Mouse (Mus musculus) embryonic stem cell, embryonic (primary cell): ENCODE data around the gene Cideb.

Source experiments
- CTCF ChIA-PET, 4 experiments: fragments of 300-600 bp in 2 of 4; fragments of 350-600 bp in 2 of 4; sonication (Branson Sonifier 250); formaldehyde crosslinking; loops; one replicate each; lab custom pipeline; 2022; ENCODE audit warnings: inconsistent platforms in 2 of 4; lab: Charles Lee
- POLR2A ChIA-PET, 4 experiments: fragments of 300-600 bp in 2 of 4; fragments of 350-600 bp in 2 of 4; sonication (Branson Sonifier 250); formaldehyde crosslinking; loops; one replicate each; lab custom pipeline; 2022; ENCODE audit warnings: antibody characterized with exemption in 4 of 4, inconsistent platforms in 1 of 4; lab: Charles Lee

Gene Cideb

DNA sequence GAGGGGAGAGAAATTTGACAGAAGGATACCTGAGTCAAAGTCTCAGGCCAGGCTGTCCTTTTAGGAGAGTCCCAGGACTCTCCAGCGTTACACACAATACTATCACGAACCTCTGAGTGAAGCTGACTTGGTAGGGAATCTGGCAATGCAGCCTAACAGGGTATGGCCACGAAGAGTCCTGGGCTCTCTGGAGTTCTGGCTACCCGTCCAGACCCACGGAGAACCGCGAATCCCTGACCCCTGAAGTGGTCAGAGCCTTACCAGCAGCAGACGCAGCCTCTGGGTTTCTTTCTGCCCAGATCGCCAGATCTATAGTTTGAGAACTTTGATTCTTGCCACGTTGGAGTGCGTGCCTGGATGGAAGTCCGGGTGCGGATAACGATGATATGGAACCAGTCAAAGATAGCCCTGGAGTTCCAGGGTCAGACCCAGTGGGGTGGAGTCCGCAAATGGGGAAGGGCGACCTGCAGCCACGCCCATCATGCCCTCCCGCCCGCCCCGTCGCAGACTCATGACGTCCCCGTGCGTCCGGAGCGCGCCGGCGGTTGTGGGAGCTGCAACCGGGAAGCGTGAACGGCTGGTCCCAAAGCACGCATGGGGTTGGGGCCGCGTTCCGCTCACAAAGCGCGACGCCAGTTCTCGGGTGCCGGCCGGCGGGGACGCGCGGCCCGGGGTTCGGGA lies 12.9 kb downstream of the Cideb start, which contains the start of the genes Dhrs1 and Nop9:
TSS of gene Dhrs1 (minus strand) at position 511 of the 681 bp plus-strand sequence.
TSS of gene Nop9 (plus strand) at position 514 of the 681 bp plus-strand sequence.
- ChIA-PET CTCF (interaction anchor here in 3 of 4 experiments (0.5 to 3.2 kb wide), 18 partner anchors 12 to 1218 kb away, joined by 3 to 45 read pairs (median 4); partner anchors contain the start of genes Tinf2 (in 2 of the 3), A730061H03Rik (in 1 of the 3), Ltb4r2 (in 1 of the 3) and Psme2 (in 1 of the 3)), POLR2A (interaction anchor here in 3 of 4 experiments (0.6 to 4.4 kb wide), 24 partner anchors 9 to 234 kb away, joined by 3 to 34 read pairs (median 4); partner anchors contain the start of genes Tinf2 (in 3 of the 3), Gmpr2 (in 2 of the 3), Mdp1 (in 2 of the 3) and Nedd8 (in 2 of the 3))

DNA sequence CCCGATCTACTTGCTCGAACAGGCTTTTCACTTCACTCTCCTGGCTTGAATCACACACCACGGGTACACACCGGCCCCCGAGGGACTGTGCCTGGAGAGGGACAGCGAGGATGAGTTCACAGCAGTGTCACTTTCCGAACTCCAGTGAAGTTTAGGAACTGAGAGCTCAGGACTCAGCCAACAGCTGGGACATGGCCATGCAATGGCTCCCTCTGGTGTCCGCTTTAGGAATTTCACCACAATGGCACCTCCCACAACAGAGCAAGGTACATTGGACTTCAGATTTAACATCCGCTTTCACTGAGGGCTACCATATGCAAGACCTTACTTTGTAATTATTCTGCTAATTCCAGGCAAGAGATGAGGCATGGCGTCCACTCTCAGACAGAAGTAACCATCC lies 14.5 kb downstream of the Cideb start:
- CTCF ChIA-PET: interaction anchor here (0.6 to 3.2 kb wide), 55 partner anchors 9 to 703 kb away, joined by 3 to 45 read pairs (median 4); partner anchors contain the start of genes Tinf2 (in 4 of the 4), Gmpr2 (in 2 of the 4), Mdp1 (in 2 of the 4) and Nedd8 (in 2 of the 4)
- POLR2A ChIA-PET: interaction anchor here (0.6 to 4.4 kb wide), 28 partner anchors 8 to 184 kb away, joined by 3 to 34 read pairs (median 4); partner anchors contain the start of genes Tinf2 (in 4 of the 4), Gmpr2 (in 2 of the 4), Nedd8 (in 2 of the 4) and Psme2 (in 2 of the 4)

DNA sequence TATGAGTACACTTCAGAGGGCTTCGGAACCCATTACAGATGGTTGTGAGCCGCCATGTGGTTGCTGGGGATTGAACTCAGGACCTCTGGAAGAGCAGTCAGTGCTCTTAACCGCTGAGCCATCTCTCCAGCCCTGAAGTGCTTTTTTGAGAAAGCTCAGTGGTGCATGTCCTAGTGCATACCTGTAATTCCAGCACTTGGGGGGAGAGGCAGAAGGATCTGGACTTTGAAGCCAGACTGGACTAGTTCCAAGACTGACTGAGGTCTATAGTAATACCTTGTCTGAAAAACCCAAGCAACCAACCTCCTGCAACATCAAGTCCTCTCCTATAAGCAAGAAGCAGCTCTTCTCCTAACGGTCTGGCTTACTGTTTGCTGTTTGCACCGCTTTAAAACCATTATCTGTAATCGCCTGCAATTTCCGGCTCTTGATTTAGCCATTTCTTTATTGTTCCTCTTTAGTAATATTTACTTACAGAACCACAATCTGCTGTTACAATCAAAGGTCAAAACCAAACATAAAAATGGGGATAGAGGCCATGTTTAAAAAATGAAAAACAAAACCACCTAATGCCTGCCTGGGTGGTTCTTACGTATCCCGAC lies 21.1 kb downstream of the Cideb start:
- CTCF ChIA-PET: interaction anchor here in 2 of 4 experiments (0.7 to 1.2 kb wide), 2 partner anchors 15 to 128 kb away, joined by 3 read pairs; partner anchors contain the start of gene Rabggta (in 1 of the 2)
- POLR2A ChIA-PET: interaction anchor here in 3 of 4 experiments (1.1 to 4.9 kb wide), 6 partner anchors 9 to 17 kb away, joined by 3 to 61 read pairs (median 4); partner anchors contain the start of genes Rabggta (in 2 of the 3), Dhrs1 (in 1 of the 3) and Nop9 (in 1 of the 3)

DNA sequence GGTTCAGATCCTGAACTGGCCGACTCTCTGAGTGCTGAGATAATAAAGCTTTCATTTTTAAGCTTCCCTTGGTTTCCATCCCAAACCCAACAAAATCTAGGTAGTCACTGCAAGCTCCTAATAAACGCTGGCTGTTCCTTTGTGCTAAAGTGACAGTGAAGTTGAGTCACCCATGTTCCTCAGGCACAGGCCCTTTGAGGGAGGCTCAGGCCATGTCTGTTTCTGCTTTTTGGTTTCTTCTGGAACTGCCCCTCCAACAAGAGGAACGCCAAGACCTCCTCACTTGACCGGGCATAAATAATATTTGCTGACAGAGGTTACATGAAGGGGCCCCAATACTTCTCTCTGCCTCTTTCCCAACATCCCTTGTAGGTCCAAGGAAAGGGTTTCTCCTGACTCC lies 22.5 kb downstream of the Cideb start:
- ChIA-PET POLR2A (interaction anchor here in 3 of 4 experiments (0.7 to 4.9 kb wide), 19 partner anchors 8 to 175 kb away, joined by 3 to 61 read pairs (median 4); partner anchors contain the start of genes Rabggta (in 3 of the 3), Tinf2 (in 2 of the 3), A730061H03Rik (in 1 of the 3) and Gmpr2 (in 1 of the 3)), CTCF (interaction anchor here in 2 of 4 experiments (1.1 to 2.9 kb wide), 3 partner anchors 8 to 128 kb away, joined by 3 to 14 read pairs (median 3); partner anchors contain the start of gene Rabggta (in 1 of the 2))

DNA sequence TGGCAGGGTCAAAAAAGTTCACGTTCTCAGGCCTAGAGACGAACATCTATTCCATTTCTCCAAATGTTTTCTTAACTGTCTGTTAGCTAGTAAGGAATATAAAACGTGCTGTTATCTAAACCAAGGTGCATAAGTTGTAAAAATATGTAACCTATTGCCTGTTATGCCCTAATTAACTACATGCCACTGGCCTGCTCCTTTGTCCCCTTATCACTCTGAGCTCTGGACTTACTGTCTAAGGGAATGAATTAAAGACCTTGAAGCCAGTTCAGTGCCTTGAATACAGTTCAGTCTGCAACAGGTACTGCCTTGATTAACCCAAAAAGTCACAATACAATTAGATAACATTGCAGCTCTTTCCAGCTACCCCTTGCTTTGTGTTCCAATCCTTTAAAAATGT lies 22.9 kb downstream of the Cideb start:
- ChIA-PET CTCF (interaction anchor here in 3 of 4 experiments (0.6 to 2.9 kb wide), 6 partner anchors 8 to 182 kb away, joined by 3 to 14 read pairs (median 4); no protein-coding TSS in a partner anchor), POLR2A (interaction anchor here in 3 of 4 experiments (0.7 to 4.9 kb wide), 22 partner anchors 7 to 175 kb away, joined by 3 to 61 read pairs (median 4); partner anchors contain the start of genes Rabggta (in 3 of the 3), Psme2 (in 2 of the 3), Rnf31 (in 2 of the 3) and Tinf2 (in 2 of the 3))

DNA sequence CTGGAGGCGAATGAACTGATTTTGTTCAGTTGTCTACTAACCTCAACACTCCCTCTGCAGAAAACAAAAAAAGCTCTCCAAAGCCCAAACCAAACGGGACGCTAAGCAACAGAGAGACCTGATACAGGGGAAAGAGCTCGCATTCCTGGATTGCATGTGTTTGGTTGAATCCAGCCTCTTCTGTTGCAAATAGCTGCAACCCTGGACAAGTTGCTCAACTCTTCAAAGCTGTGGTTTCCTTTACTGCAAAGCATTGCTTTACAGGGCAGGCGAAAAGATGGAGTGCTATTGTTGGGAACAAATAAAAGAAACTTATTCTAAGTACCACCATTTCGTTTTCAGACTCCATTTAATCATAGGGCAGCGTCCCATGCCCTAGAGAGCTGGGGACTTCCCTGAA lies 23.4 kb downstream of the Cideb start:
- ChIA-PET POLR2A (interaction anchor here in 3 of 4 experiments (0.7 to 4.9 kb wide), 22 partner anchors 8 to 174 kb away, joined by 3 to 61 read pairs (median 4); partner anchors contain the start of genes Rabggta (in 3 of the 3), Psme2 (in 2 of the 3), Rnf31 (in 2 of the 3) and Tinf2 (in 2 of the 3)), CTCF (interaction anchor here in 3 of 4 experiments (0.6 to 2.9 kb wide), 6 partner anchors 9 to 181 kb away, joined by 3 to 14 read pairs (median 4); no protein-coding TSS in a partner anchor)

DNA sequence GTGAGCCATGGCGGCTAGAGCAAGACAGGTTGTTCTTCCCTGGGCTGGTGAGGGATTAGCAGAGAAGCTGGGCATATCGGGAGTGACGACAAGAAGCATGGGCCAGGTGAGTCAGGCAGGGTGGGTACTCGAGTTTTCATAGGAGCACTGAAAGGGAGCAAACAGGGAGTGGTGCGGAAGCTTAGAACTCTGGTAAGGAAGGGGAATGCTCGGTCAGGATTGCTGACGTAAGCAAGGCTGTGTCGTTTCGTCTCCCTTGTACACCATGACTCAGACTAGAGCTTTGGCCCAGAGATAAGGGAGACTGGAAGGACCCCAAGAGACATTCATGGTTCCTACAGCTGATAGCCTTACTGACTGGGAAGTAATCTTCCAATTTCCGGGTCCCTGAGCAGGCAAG lies 24.4 kb downstream of the Cideb start:
- CTCF ChIA-PET: interaction anchor here in 2 of 4 experiments (0.8 to 2.9 kb wide), 5 partner anchors 10 to 421 kb away, joined by 3 to 14 read pairs (median 3); partner anchors contain the start of genes Dhrs1 (in 1 of the 2), Nop9 (in 1 of the 2) and Tinf2 (in 1 of the 2)
- POLR2A ChIA-PET: interaction anchor here in 3 of 4 experiments (1.1 to 4.9 kb wide), 13 partner anchors 9 to 173 kb away, joined by 3 to 61 read pairs (median 7); partner anchors contain the start of genes Rabggta (in 3 of the 3), A730061H03Rik (in 1 of the 3), Gmpr2 (in 1 of the 3) and Mdp1 (in 1 of the 3)

DNA sequence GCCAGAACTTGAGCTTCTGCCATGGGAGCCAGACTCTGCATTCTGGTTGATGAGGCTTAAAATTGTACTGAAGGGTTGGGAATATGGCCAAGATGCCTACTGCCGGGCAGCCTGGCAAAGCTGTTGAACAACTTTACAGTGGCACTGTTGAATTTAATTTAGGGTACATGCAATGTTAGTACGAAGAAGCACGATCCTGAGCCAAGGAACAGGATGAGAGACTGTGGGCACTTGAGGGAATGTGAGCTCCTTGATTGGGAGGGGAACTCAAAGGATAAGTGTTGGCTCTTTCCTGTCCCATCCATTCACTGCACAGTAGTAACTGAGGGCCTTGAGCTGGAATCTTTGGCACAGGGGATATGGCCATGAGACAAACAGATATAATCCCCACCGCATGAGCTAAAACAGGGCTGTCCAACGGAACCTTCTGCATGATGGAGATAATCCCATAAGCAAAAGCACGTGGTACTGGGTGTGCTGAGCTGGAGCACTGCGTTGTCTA lies 27.7 kb downstream of the Cideb start:
- POLR2A ChIA-PET: interaction anchor here (0.6 to 3.8 kb wide), 9 partner anchors 9 to 1021 kb away, joined by 3 to 26 read pairs (median 3); partner anchors contain the start of genes Rabggta (in 3 of the 4), Mphosph8 (in 1 of the 4) and Tinf2 (in 1 of the 4)
- CTCF ChIA-PET: interaction anchor here in 3 of 4 experiments (0.8 to 1.8 kb wide), 6 partner anchors 8 to 58 kb away, joined by 3 to 6 read pairs (median 4); partner anchors contain the start of genes Rabggta (in 2 of the 3), Dhrs1 (in 1 of the 3), Nedd8 (in 1 of the 3) and Nop9 (in 1 of the 3)

DNA sequence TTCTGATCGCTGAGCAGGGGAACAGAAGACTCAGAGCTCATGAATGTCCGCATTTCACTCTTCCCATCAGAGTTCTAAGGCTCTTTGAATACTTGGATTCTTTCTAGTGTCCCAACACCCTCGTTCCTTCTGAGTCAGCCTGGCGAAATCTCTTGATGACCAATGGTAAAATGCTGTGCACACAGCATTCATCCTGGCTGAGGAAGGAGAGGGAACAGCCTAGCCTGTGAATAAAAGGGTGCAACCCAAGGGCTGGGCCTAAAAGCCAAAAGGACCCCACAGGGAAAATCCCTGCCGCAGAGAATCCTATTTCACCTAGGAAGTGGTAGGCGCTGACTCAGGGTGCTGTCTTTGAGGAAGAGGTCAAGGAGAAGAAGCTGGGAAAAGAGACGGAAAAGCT lies 28.1 kb downstream of the Cideb start:
- ChIA-PET CTCF (interaction anchor here in 2 of 4 experiments (0.8 to 1.8 kb wide), 4 partner anchors 8 to 16 kb away, joined by 3 to 5 read pairs (median 4); partner anchors contain the start of genes Dhrs1 (in 1 of the 2), Nop9 (in 1 of the 2) and Rabggta (in 1 of the 2)), POLR2A (interaction anchor here in 3 of 4 experiments (0.6 to 3.8 kb wide), 8 partner anchors 9 to 1022 kb away, joined by 3 to 26 read pairs (median 4); partner anchors contain the start of genes Rabggta (in 2 of the 3) and Tinf2 (in 1 of the 3))

DNA sequence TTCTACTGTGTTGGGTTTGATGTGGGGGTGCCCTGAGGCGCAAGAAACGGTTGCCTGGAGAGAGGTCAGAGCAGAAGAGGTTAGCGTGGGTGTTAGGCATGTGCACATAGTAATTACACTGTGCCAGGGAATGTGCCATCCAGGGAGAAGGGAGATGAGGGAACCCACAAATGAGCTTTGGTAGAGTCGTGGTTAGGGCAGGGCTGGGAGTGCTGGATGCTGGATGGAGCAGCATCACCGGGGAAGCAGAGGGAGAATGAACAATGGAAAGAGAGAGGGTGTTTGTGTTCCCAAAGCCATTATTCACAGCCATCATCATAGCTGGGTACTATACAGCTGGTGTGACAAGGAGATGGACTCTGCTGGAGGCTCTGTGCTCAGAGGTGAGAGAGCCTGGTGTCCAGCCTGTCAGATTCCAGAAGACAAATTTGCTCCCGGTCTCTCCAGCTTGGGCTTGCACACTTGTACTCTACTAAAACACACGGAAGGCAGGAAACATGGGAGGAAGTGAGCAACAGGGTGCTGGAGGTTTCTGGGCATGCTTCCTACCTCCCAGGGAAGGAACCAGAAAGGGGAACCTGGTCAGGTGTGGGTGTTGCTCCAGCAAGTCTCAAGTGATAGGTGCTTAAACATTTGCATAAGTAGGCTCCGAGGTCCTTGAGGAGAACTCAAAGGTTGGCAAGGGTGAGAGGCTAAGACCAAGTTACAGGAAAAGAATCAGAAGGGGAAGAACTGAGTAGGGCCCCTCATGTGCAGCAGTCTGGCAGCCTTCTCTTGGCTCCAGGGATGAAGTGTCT lies 30.2 kb downstream of the Cideb start:
- POLR2A ChIA-PET: interaction anchor here in 3 of 4 experiments (0.6 to 3.8 kb wide), 5 partner anchors 8 to 84 kb away, joined by 3 to 26 read pairs (median 3); partner anchors contain the start of genes Gmpr2 (in 1 of the 3), Nedd8 (in 1 of the 3), Rabggta (in 1 of the 3) and Tm9sf1 (in 1 of the 3)

DNA sequence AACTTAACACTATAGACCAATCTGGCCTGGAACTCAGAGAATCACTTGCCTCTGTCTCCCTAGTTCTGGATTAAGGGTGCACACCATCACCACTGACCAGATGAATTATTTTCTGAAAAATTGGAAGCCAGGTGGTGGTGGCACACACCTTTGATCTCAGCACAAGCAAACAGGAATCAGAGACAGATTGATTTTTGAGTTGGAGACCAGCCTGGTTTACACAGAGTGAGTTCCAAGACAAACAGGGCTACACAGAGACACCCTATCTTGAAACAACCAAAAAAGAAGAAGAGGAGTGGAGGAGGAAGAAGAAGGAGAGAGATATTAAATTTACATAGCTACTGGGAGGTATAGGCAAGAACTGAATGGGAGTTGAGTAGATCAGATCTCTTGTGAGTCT lies 32.0 kb downstream of the Cideb start:
- POLR2A ChIA-PET: interaction anchor here in 2 of 4 experiments (0.6 to 1.1 kb wide), 3 partner anchors 9 to 172 kb away, joined by 3 to 4 read pairs (median 3); partner anchors contain the start of genes Gmpr2 (in 1 of the 2) and Nedd8 (in 1 of the 2)
- CTCF ChIA-PET: interaction anchor here in 2 of 4 experiments (0.7 to 1.1 kb wide), 2 partner anchors 18 kb away, joined by 3 read pairs; no protein-coding TSS in a partner anchor

More for the DNA sequence above, 30.2 kb downstream of the Cideb start:
- CTCF ChIA-PET: interaction anchor here in 2 of 4 experiments (0.6 to 1.6 kb wide), 2 partner anchors 15 to 579 kb away, joined by 3 to 4 read pairs; no protein-coding TSS in a partner anchor

DNA sequence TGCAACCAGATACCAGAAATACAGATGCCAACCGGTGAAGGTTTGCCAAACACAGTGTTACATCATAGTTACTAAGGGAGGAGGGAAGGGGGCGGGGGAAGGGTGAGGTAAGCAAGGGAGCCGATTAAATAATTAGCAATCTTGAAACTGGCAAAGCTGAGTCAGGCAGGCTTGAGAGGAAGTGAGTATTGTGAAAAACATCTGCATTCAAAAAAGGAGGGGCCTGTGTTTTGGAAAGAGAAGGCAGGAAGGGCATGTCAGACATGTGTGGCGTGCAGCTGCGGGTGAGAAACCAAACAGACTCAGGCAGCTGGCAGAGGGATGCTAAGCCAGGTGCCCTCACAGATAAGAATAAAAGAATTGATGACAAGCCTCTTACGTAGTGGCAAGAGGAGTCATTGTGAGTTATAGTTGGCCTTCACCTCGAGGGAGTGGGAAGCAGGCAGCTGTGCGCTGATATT lies 33.8 kb downstream of the Cideb start:
- ChIA-PET CTCF (interaction anchor here in 2 of 4 experiments (0.6 to 0.9 kb wide), 2 partner anchors 10 kb away, joined by 3 to 4 read pairs; no protein-coding TSS in a partner anchor), POLR2A (interaction anchor here in 2 of 4 experiments (0.8 to 12.1 kb wide), 10 partner anchors 10 to 64 kb away, joined by 3 to 268 read pairs (median 5); partner anchors contain the start of genes Gmpr2 (in 2 of the 2), Nedd8 (in 2 of the 2), Mdp1 (in 1 of the 2) and Tgm1 (in 1 of the 2))

DNA sequence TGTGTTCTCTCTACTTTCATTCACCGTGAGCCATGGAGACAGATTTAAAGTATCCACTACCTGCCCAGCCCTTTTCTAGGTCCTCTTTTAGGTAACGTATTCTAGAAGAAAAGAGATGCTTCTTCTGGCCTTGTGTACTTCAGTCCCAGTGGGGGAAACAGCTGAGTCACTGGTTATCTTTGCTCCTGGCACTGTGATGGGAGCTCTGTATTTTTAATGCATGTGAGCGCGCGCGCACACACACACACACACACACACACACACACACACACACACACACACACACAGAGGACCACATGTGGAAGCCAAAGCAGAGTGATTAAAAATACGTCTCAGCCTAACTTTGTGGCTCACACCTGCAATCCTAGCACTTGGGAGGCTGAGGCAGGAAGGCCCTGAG lies 34.8 kb downstream of the Cideb start:
- ChIA-PET POLR2A (interaction anchor here in 3 of 4 experiments (0.6 to 12.1 kb wide), 12 partner anchors 11 to 106 kb away, joined by 3 to 268 read pairs (median 30); partner anchors contain the start of genes Tgm1 (in 3 of the 3), Gmpr2 (in 2 of the 3), Nedd8 (in 2 of the 3) and Tinf2 (in 1 of the 3)), CTCF (interaction anchor here (0.5 to 1.6 kb wide), 12 partner anchors 13 to 169 kb away, joined by 3 to 5 read pairs (median 3); partner anchors contain the start of genes Mdp1 (in 2 of the 4), Tinf2 (in 2 of the 4) and Gm49378 (in 1 of the 4))

DNA sequence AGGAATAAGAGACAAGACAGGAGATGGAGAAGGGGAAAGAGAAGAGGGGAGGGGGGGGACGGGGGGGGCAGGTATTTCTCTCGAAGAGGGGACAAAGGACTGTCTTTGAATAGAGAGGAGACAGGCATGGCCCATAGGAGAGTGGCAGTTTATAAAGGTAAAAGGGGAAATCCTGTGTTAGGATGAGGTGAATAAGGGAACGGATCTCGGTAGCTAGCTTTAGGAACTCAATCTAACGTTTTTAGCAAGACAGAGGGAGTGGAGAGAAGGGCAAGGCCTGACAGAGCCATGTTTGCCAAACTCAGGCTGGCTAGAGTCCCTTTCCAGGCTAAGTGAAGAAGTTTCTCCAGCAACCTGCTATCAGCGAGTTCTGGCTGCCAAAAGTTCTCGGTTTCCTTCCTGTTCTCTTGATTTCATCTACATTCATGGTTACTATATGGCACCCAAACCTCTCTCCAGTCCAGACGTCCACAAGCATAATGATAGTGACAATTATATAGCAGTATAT lies 35.8 kb downstream of the Cideb start:
- POLR2A ChIA-PET: interaction anchor here (0.6 to 12.1 kb wide), 54 partner anchors 7 to 1790 kb away, joined by 3 to 268 read pairs (median 6); partner anchors contain the start of genes Tgm1 (in 4 of the 4), Gmpr2 (in 2 of the 4), Nedd8 (in 2 of the 4) and Rec8 (in 2 of the 4)

More for the DNA sequence above, 35.8 kb downstream of the Cideb start:
- CTCF ChIA-PET: interaction anchor here (0.5 to 2.2 kb wide), 26 partner anchors 8 to 596 kb away, joined by 3 to 21 read pairs (median 3); partner anchors contain the start of genes Mdp1 (in 3 of the 4), A730061H03Rik (in 1 of the 4), Dcaf11 (in 1 of the 4) and Dhrs1 (in 1 of the 4)
